Mouse (Mus musculus) liver, adult 2 months (tissue): ENCODE measurements around the gene Pard6b.

Experiments
- CTCF ChIP-seq: fragments of 200-500 bp; IDR thresholded peaks from 2 replicates; pipeline ENCODE4 v1.5.1; 2011; ENCODE audit warnings: low read depth, low read length, control low read depth
- POLR2A ChIP-seq: fragments of 200-500 bp; IDR thresholded peaks from 2 replicates; pipeline ENCODE4 v1.6.1; 2011; ENCODE audit warnings: low read length, control low read depth; ENCODE audit not compliant: insufficient read depth; ENCODE audit errors: extremely low read depth

DNA sequence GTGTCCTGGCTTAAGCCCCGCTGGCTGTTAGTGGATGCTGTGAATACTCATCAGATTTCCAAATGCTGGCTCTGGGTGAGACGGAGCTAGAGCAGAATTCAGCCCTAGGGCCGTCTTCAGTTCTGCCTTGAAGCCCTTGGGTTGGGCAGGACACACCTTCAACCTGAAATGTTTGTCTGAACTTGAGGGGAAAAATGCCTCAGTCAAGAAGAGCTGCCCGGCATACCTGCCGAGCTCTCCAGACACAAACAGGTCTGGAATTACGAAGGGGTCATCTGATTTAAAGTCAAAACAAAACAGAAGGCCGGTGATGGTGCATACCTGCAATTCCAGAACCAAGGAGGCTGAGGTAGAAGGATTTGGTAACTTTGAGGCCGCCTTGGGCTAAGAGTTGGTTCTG lies 14.0 kb upstream of the Pard6b start:
- TF ChIP-seq CTCF, result no peak
- no peak for TF ChIP-seq POLR2A
